Mouse (Mus musculus) ES-Bruce4 (cell line): ENCODE data around the gene Nsun5.

ENCODE experiments used
- CTCF ChIP-seq: IDR thresholded peaks from one replicate; pipeline ENCODE4 v1.8.1; 2011; ENCODE audit warnings: low read depth, low read length
- EP300 ChIP-seq: IDR thresholded peaks from 2 replicates; pipeline ENCODE4 v1.6.1; 2011; ENCODE audit warnings: low read depth, low read length; ENCODE audit not compliant: insufficient read depth
- POLR2A ChIP-seq: IDR thresholded peaks from one replicate; pipeline ENCODE4 v1.8.1; 2011; ENCODE audit warnings: low read length; ENCODE audit not compliant: insufficient read depth

DNA sequence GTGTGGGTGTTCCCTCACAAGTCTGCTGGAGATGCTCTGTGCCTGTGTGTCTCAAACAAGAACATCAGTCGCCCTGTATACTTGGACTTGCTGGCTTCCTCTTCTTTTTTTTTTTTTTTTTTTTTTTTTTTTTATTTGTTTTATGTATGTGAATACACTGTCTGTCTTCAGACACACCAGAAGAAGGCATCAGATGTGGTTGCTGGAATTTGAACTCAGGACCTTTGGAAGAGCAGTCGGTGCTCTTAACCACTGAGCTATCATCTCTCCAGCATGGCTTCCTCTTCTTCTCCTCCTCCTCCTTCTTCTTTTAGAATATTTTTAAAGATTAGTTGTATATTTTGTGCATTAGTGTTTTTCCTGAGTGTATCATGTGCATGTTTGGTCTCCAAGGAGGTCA, 12.2 kb upstream of the Nsun5 start:
- TF ChIP-seq CTCF = no peak
- no peak for TF ChIP-seq POLR2A
- no peak for TF ChIP-seq EP300
